Mouse (Mus musculus) MEL (cell line): Measurements from ENCODE around the gene Psmc3.

Experiments
- CTCF ChIP-seq, 3 experiments: IDR thresholded peaks in 2 of 3; conservative IDR thresholded peaks in 1 of 3; 2 replicates each; pipeline ENCODE4 v1.5.1; 2011 to 2012; ENCODE audit warnings: low read length in 3 of 3, low read depth in 2 of 3, mild to moderate bottlenecking in 2 of 3, improper control_type of control experiment in 1 of 3, inconsistent platforms in 1 of 3, mixed read lengths in 1 of 3, moderate library complexity in 1 of 3; ENCODE audit not compliant: control insufficient read depth in 1 of 3, insufficient read depth in 1 of 3, poor library complexity in 1 of 3, severe bottlenecking in 1 of 3
- E2F4 ChIP-seq: IDR thresholded peaks from 2 replicates; pipeline ENCODE4 v1.6.1; 2011; ENCODE audit warnings: low read depth, low read length, improper control_type of control experiment, borderline replicate concordance
- ELF1 ChIP-seq: IDR thresholded peaks from 2 replicates; pipeline ENCODE4 v1.6.1; 2014; ENCODE audit warnings: low read depth, mild to moderate bottlenecking, inconsistent platforms, low read length, improper control_type of control experiment, moderate library complexity
- GATA1 ChIP-seq: IDR thresholded peaks from 2 replicates; pipeline ENCODE4 v1.6.1; 2011; ENCODE audit warnings: low read depth, low read length, improper control_type of control experiment
- HCFC1 ChIP-seq: IDR thresholded peaks from 2 replicates; pipeline ENCODE4 v1.6.1; 2012; ENCODE audit warnings: low read depth, mild to moderate bottlenecking, inconsistent platforms, low read length, improper control_type of control experiment, moderate library complexity
- POLR2A ChIP-seq, 2 experiments: IDR thresholded peaks; 2 replicates each; pipeline ENCODE4 v1.6.1; 2011 to 2012; ENCODE audit warnings: low read length in 2 of 2, mild to moderate bottlenecking in 2 of 2, control low read depth in 1 of 2, improper control_type of control experiment in 1 of 2, low read depth in 1 of 2, moderate library complexity in 1 of 2; ENCODE audit not compliant: control insufficient read depth in 1 of 2, insufficient read depth in 1 of 2, poor library complexity in 1 of 2
- POLR2AphosphoS2 ChIP-seq: IDR thresholded peaks from 2 replicates; pipeline ENCODE4 v1.6.1; 2011; ENCODE audit warnings: low read length, improper control_type of control experiment
- UBTF ChIP-seq: IDR thresholded peaks from 2 replicates; pipeline ENCODE4 v1.6.1; 2012; ENCODE audit warnings: low read depth, mild to moderate bottlenecking, inconsistent platforms, low read length, improper control_type of control experiment, moderate library complexity, borderline replicate concordance; ENCODE audit not compliant: insufficient read depth
- USF1 ChIP-seq: IDR thresholded peaks from 2 replicates; pipeline ENCODE4 v1.6.1; 2014; ENCODE audit warnings: low read depth, mild to moderate bottlenecking, inconsistent platforms, low read length, improper control_type of control experiment, moderate library complexity
- USF2 ChIP-seq, 2 experiments: IDR thresholded peaks; 2 replicates each; pipeline ENCODE4 v1.6.1; 2011 to 2012; ENCODE audit warnings: improper control_type of control experiment in 2 of 2, low read length in 2 of 2, borderline replicate concordance in 1 of 2, inconsistent platforms in 1 of 2, low read depth in 1 of 2, mild to moderate bottlenecking in 1 of 2; ENCODE audit not compliant: insufficient read depth in 1 of 2

GRCm38 (mm10) chr2:91098156-91098555, 44.3 kb downstream of the Psmc3 start:
- no peak for TF ChIP-seq USF1
- TF ChIP-seq HCFC1: no peak
- TF ChIP-seq GATA1: no peak
- TF ChIP-seq USF2 (IDR thresholded peaks at IDR 0.05; ENCODE audit: borderline replicate concordance in 1 of 2, insufficient read depth in 1 of 2, low read depth in 1 of 2, low read length in 2 of 2): no peak
- TF ChIP-seq ELF1: no peak
- TF ChIP-seq UBTF: no peak
- no peak for TF ChIP-seq E2F4
- TF ChIP-seq POLR2AphosphoS2: no peak
- no peak for TF ChIP-seq CTCF (IDR thresholded peaks at IDR 0.05 in 2 of 3, conservative IDR thresholded peaks at IDR 0.05 in 1 of 3; ENCODE audit: control insufficient read depth in 1 of 3, insufficient read depth in 1 of 3, low read depth in 2 of 3, low read length in 3 of 3, poor library complexity in 1 of 3, severe bottlenecking in 1 of 3)
- no peak for TF ChIP-seq POLR2A (IDR thresholded peaks at IDR 0.05; ENCODE audit: control insufficient read depth in 1 of 2, insufficient read depth in 1 of 2, low read depth in 1 of 2, low read length in 2 of 2, poor library complexity in 1 of 2)
